Mouse (Mus musculus): ENCODE results near the gene Smg7.

DNA sequence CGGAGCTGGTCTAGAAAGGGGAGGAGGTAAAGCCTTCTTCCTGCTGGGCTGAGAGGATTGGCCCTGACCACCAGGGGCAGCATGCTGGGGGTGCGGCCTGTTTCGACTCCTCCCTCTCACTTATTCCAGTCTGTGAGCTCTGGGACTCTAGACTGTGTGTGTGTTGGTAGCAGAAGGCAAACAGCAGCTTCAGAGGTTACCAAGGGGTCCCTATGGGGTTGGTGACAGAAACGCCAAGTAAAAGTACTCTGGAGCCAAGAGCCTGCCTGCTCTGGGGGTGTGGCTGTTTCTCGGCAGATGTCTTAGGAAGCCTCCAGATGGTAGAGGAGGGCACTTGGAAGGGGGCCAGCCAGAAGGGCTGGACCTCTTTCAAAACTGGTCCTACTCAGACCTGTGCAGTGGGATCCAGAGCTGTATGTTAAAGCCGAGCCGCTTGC lies 87.2 kb downstream of the Smg7 start:
- TF ChIP-seq CHD2 (IDR thresholded peaks at IDR 0.05; ENCODE audit: low read depth, low read length) (no peak), HCFC1 (IDR thresholded peaks at IDR 0.05; ENCODE audit: borderline replicate concordance, insufficient read depth, low read length) (no peak)

All from ES-E14 (cell line).